Mouse (Mus musculus) thymus, adult 2 months (tissue): ENCODE data around the gene Dhrs7. TPM values are rescaled to one million over a fixed set of nuclear protein-coding genes. Genes with fewer than 3 reads are reported as not detected.

ENCODE experiments used
- DNase-seq: peaks from one replicate; pipeline ENCODE4 v3.0.0; 2021
- H3K27ac ChIP-seq: fragments of 200-500 bp; 2 replicates; pipeline ENCODE4 v1.5.1; 2012; ENCODE audit warnings: low read length, control low read depth; ENCODE audit not compliant: control insufficient read depth, insufficient read depth
- H3K27me3 ChIP-seq: fragments of 200-500 bp; 2 replicates; pipeline ENCODE4 v1.6.1; 2012; ENCODE audit warnings: mild to moderate bottlenecking, low read length, moderate library complexity, mixed read lengths; ENCODE audit not compliant: control insufficient read depth, insufficient read depth
- H3K36me3 ChIP-seq: fragments of 200-500 bp; 2 replicates; pipeline ENCODE4 v1.6.1; 2012; ENCODE audit warnings: mild to moderate bottlenecking, low read length, moderate library complexity; ENCODE audit not compliant: control insufficient read depth, insufficient read depth
- H3K4me1 ChIP-seq: fragments of 200-500 bp; replicated peaks from 2 replicates; pipeline ENCODE4 v1.6.1; 2012; ENCODE audit warnings: low read length; ENCODE audit not compliant: control insufficient read depth, insufficient read depth
- H3K4me3 ChIP-seq: fragments of 200-500 bp; 2 replicates; pipeline ENCODE4 v1.5.1; 2012; ENCODE audit warnings: mild to moderate bottlenecking, low read length, control low read depth, moderate library complexity; ENCODE audit not compliant: control insufficient read depth, insufficient read depth
- CTCF ChIP-seq: fragments of 200-500 bp; IDR thresholded peaks from 2 replicates; pipeline ENCODE4 v1.5.1; 2012; ENCODE audit warnings: mild to moderate bottlenecking, control low read depth, low read length, moderate library complexity, borderline replicate concordance; ENCODE audit not compliant: control insufficient read depth, poor library complexity, insufficient read depth; ENCODE audit errors: extremely low read depth
- POLR2A ChIP-seq: fragments of 200-500 bp; IDR thresholded peaks from 2 replicates; pipeline ENCODE4 v1.6.1; 2012; ENCODE audit warnings: mild to moderate bottlenecking, low read length, control low read depth, moderate library complexity; ENCODE audit not compliant: control insufficient read depth, poor library complexity, insufficient read depth; ENCODE audit errors: extremely low read depth
- WGBS: fragments of 180-500 bp; shearing (Covaris S2); methylation state at CpG from one replicate; pipeline ENCODE4 v1.1.7; 2018; 5-methylcytosine and 5-hydroxymethylcytosine counted together
- polyA plus RNA-seq: library from polyadenylated mRNA; depleted of rRNA; stranded (reverse); fragments of >200 nt; gene quantifications from 2 replicates; pipeline ENCODE4 v1.2.3, GENCODE M21; 2012; rRNA removed

The Dhrs7 gene
- polyA plus RNA-seq, 1 experiment, result 16.9 TPM

DNA sequence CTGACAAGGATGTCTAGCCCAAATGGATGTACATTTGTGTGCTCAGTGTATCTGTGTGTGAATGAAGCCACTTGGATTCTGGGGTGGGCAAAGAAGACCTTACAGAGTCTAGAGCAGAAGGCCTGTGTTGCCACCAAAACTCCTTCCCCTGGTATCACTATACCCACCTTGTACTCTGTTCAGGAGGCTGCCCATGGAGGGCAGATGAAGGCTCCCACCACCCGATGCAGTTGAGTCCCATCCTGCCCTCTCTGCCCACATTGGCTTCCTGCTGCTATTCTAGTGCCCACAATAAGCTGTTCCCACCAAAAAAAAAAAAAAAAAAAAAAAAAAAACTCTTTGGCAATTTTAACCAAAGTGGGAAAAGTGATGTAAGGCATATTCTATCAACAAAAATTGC is 43.3 kb downstream of the Dhrs7 start:
- Histone ChIP-seq H3K27ac (no peak overlapping the region), H3K36me3 (no peaks in the 10 kb centered on the region), H3K4me3 (no peak overlapping the region), H3K27me3 (no peaks in the 10 kb centered on the region), H3K4me1 (no peaks in the 10 kb centered on the region)
- TF ChIP-seq POLR2A, result no peak
- 10% methylated on average over 1 of the region's 1 CpGs for WGBS
- DNase-seq, result no peak

DNA sequence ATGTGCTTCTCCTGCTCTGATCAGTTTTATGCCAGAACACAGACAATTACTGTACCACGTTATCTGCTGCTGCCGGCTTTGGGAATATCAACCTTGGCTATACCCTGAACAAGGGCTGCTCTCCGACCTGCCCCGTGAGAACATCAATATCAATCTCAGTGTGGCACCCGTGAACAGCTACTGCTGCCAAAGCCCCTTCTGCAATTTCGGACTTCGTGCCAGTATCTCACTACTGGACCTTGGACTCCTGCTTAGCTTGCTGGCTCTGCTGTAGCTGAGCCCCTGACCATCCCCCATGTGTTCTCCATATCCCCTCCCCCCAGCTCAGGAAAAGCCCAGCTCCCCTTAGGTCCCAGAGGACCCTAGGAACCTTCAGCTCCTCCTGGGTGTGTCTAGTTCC is 43.9 kb downstream of the Dhrs7 start:
- H3K27ac ChIP-seq, result no peak overlapping the region
- H3K36me3 ChIP-seq, result no peaks in the 10 kb centered on the region
- no peak for DNase-seq
- no peaks in the 10 kb centered on the region for H3K4me1 ChIP-seq
- WGBS, result 98% methylated on average over 7 of the region's 7 CpGs
- H3K4me3 ChIP-seq, result no peak overlapping the region
- TF ChIP-seq CTCF (no peak), POLR2A (no peak)
- no peaks in the 10 kb centered on the region for H3K27me3 ChIP-seq

DNA sequence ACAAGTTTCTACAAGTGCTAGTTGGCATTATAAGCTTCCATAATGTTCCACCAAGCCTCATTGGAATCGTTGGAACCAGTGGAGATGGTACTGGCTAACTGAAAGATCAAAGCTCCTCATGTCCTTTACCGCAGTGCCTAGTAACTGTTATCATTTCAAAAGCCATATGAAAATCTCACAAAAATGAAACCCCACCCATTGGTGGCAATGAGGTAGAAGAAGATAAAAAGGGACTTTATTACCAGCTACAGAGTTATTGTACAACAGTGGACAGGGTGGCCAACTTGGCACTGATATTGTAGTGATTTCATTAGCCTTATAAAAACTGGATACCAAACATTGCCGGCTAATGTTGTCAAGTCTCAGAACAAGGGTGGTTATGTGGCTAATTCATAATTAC is 52.7 kb downstream of the Dhrs7 start:
- TF ChIP-seq CTCF (no peak), POLR2A (no peak)
- H3K4me1 ChIP-seq, result no peaks in the 10 kb centered on the region
- H3K27me3 ChIP-seq, result no peaks in the 10 kb centered on the region
- no peak overlapping the region for H3K4me3 ChIP-seq
- H3K36me3 ChIP-seq, result no peaks in the 10 kb centered on the region
- WGBS, result 97% methylated on average over 3 of the region's 3 CpGs
- H3K27ac ChIP-seq, result no peak overlapping the region
- DNase-seq, result no peak

Other genes with a start within 250 kb of the Dhrs7 start
- 0.14 and 0.18 TPM in 2 replicates for gene Lrrc9, start 223.0 kb downstream of the Dhrs7 start, polyA plus RNA-seq
- gene Pcnx4, start 128.5 kb downstream of the Dhrs7 start, polyA plus RNA-seq, result 3.8 and 4.8 TPM in 2 replicates
- gene Gm4756, start 15.2 kb downstream of the Dhrs7 start, polyA plus RNA-seq, result 0.23 TPM in 1 of 2 replicates, not detected in the other
- 40.4 and 44.2 TPM in 2 replicates for gene Ppm1a, start 92.5 kb upstream of the Dhrs7 start, polyA plus RNA-seq